8 mouse cellular contexts compared by ENCODE assay signal in genomic region chr1:134082987-134083516, GRCm38 (mm10). TPM values are rescaled to one million over a fixed set of nuclear protein-coding genes. Genes with fewer than 3 reads are reported as not detected.
DNase-seq lines count a peak whose midpoint lies in the region; TF ChIP-seq lines count a peak whose summit lies in the region.

No protein-coding gene starts in this region.

- H3K27me3 ChIP-seq in spleen, adult 2 months (ENCODE audit: control insufficient read depth, insufficient read depth, low read length) = no peaks in the 10 kb centered on the region

- TF ChIP-seq CTCF in spleen, adult 2 months (IDR thresholded peaks at IDR 0.05; ENCODE audit: extremely low read depth, insufficient read depth, insufficient read length, insufficient replicate concordance) = no peak
- no peak for TF ChIP-seq CTCF in gastrocnemius, adult 2 months (IDR thresholded peaks at IDR 0.05)

- no peak overlapping the region for H3K4me3 ChIP-seq in spleen, adult 2 months (ENCODE audit: extremely low read depth, insufficient read depth, insufficient read length)
- no peak overlapping the region; the same call in 1 of the 2 replicates for H3K4me3 ChIP-seq in gastrocnemius, adult 2 months

- intact Hi-C loops in gastrocnemius, adult 2 months (cut with DNase I) = loop anchor here (10.0 kb wide), 1 partner anchor 948 kb away; the partner anchor contains the start of gene Ppp1r15b

- no peak for TF ChIP-seq POLR2A in spleen, adult 2 months (IDR thresholded peaks at IDR 0.05; ENCODE audit: low read depth, low read length)

- peak overlapping the region; percentile 36 for H3K27ac ChIP-seq in spleen, adult 2 months (ENCODE audit: insufficient read depth, low read length)
- H3K27ac ChIP-seq in gastrocnemius, adult 2 months = peak overlapping the region; percentile 93

- H3K4me1 ChIP-seq in spleen, adult 2 months (ENCODE audit: control insufficient read depth, insufficient read depth, insufficient read length) = peaks cover 29% of the 10 kb centered on the region; the same call in 1 of the 2 replicates

- H3K36me3 ChIP-seq in spleen, adult 2 months (ENCODE audit: control insufficient read depth, insufficient read depth, low read length) = no peaks in the 10 kb centered on the region

- peak; percentile 38 for DNase-seq in cerebellum, adult 9-10 months
- no peak for DNase-seq in cerebellum, adult 11 months
- DNase-seq in spleen, adult 2 months (ENCODE audit: low read depth in 1 of 2, low spot score in 2 of 2) = no peak
- no peak for DNase-seq in spleen, postnatal 14 days (ENCODE audit: low spot score in 2 of 2)
- peak; percentile 87 for DNase-seq in gastrocnemius, adult 2 months
- peak; percentile 76 to 83 for DNase-seq in layer of hippocampus, adult 8-10 months (ENCODE audit: low spot score in 2 of 2)
- peak; percentile 58 to 62 for DNase-seq in lung, postnatal 4 days
- DNase-seq in embryo, embryonic 9.5 days (ENCODE audit: extremely low spot score) = no peak

- WGBS in spleen, adult 2 months = 44% methylated on average over 11 of the region's 11 CpGs

RNA-seq across cellular contexts. Expression of gene Btg2, which starts 4.1 kb away (rescaled TPM):
- polyA plus RNA-seq in spleen, adult 2 months (2012; rRNA removed) = 115 and 123 TPM in 2 replicates
- 10 to 100 TPM; 14.1 to 46.8 TPM for total RNA-seq in gastrocnemius, adult 2 months (2021)
- 10 to 100 TPM; 14.4 to 18.4 (median 17.3) TPM for total RNA-seq in layer of hippocampus, adult 8-10 months (2022)

RNA-seq across cellular contexts. Expression of gene Chit1, which starts 28.0 kb away (rescaled TPM):
- 0.20 TPM in 1 of 2 replicates, not detected in the other for polyA plus RNA-seq in spleen, adult 2 months (2012; rRNA removed)
- not detected for total RNA-seq in gastrocnemius, adult 2 months (2021)
- total RNA-seq in layer of hippocampus, adult 8-10 months (2022) = under 1 TPM in 1 of 4 experiments, not detected in 3; 0.32 TPM

RNA-seq across cellular contexts. Expression of gene Fmod, which starts 46.0 kb away (rescaled TPM):
- polyA plus RNA-seq in spleen, adult 2 months (2012; rRNA removed) = 10.6 and 12.4 TPM in 2 replicates
- total RNA-seq in gastrocnemius, adult 2 months (2021) = 100 to 1,000 TPM in 1 of 2 experiments, 10 to 100 TPM in 1; 53.6 to 322 TPM
- total RNA-seq in layer of hippocampus, adult 8-10 months (2022) = 10 to 100 TPM in 3 of 4 experiments, 1 to 10 TPM in 1; 8.4 to 11.4 (median 10.1) TPM

Comparison
In these comparisons a context has a peak if more than half of its experiments do, and no peak if none do; other contexts are left out.
1. DNase-seq: peak in cerebellum, adult 9-10 months (single experiment), gastrocnemius, adult 2 months (single experiment), layer of hippocampus, adult 8-10 months (2 of 2) and lung, postnatal 4 days (2 of 2); none in cerebellum, adult 11 months (single experiment), spleen, adult 2 months (0 of 2), spleen, postnatal 14 days (0 of 2) and embryo, embryonic 9.5 days (single experiment).
2. RNA of gene Fmod, which starts 46.0 kb away (total RNA-seq): 53.6 to 322 TPM in gastrocnemius, adult 2 months; 8.4 to 11.4 TPM in layer of hippocampus, adult 8-10 months; every median in the first group is over 4 times any median in the second.